Mouse (Mus musculus) midbrain, embryonic 15.5 days (tissue): ENCODE data around the gene Mex3a. TPM values are rescaled to one million over a fixed set of nuclear protein-coding genes. Genes with fewer than 3 reads are reported as not detected.

Experiments
- ATAC-seq: fragments of 200-750 bp; cut with Nextera tagmentation; replicated peaks from 2 replicates; pipeline ENCODE4 v1.8.0; 2017; ENCODE audit warnings: moderate TSS enrichment
- H3K27ac ChIP-seq: fragments of 300-500 bp; sonication (generic); 2 replicates; pipeline ENCODE4 v1.5.1; 2015; ENCODE audit warnings: mild to moderate bottlenecking, inconsistent platforms
- H3K27me3 ChIP-seq: fragments of 300-500 bp; sonication (generic); replicated peaks from 2 replicates; pipeline ENCODE4 v1.6.1; 2015; ENCODE audit warnings: inconsistent platforms
- H3K36me3 ChIP-seq: fragments of 300-500 bp; sonication (generic); replicated peaks from 2 replicates; pipeline ENCODE4 v1.6.1; 2015; ENCODE audit warnings: inconsistent platforms
- H3K4me1 ChIP-seq: fragments of 300-500 bp; sonication (generic); 2 replicates; pipeline ENCODE4 v1.6.1; 2015; ENCODE audit warnings: inconsistent platforms
- H3K4me2 ChIP-seq: fragments of 300-500 bp; sonication (generic); 2 replicates; pipeline ENCODE4 v1.6.1; 2015; ENCODE audit warnings: inconsistent platforms, mild to moderate bottlenecking, moderate library complexity
- H3K4me3 ChIP-seq: fragments of 300-500 bp; sonication (generic); 2 replicates; pipeline ENCODE4 v1.5.1; 2015; ENCODE audit warnings: mild to moderate bottlenecking, inconsistent platforms
- H3K9ac ChIP-seq: fragments of 300-500 bp; sonication (generic); 2 replicates; pipeline ENCODE4 v1.6.1; 2015; ENCODE audit warnings: mild to moderate bottlenecking, inconsistent platforms
- H3K9me3 ChIP-seq: fragments of 300-500 bp; sonication (generic); 2 replicates; pipeline ENCODE4 v1.6.1; 2016; ENCODE audit warnings: inconsistent platforms
- WGBS: fragments of 180-500 bp; shearing (Covaris S2); methylation state at CpG from one replicate; pipeline ENCODE4 v1.1.7; 2015; ENCODE audit warnings: mixed read lengths; 5-methylcytosine and 5-hydroxymethylcytosine counted together
- polyA plus RNA-seq: library from polyadenylated mRNA; unstranded; fragments of >200 nt; fragmentation: Nextera tagmentation; extraction: Ambion mirVana; gene quantifications from 2 replicates; pipeline ENCODE4 v1.2.1, GENCODE M21; 2015

Mex3a gene
- polyA plus RNA-seq, 1 experiment from 2014 or later = 37.0 TPM

DNA sequence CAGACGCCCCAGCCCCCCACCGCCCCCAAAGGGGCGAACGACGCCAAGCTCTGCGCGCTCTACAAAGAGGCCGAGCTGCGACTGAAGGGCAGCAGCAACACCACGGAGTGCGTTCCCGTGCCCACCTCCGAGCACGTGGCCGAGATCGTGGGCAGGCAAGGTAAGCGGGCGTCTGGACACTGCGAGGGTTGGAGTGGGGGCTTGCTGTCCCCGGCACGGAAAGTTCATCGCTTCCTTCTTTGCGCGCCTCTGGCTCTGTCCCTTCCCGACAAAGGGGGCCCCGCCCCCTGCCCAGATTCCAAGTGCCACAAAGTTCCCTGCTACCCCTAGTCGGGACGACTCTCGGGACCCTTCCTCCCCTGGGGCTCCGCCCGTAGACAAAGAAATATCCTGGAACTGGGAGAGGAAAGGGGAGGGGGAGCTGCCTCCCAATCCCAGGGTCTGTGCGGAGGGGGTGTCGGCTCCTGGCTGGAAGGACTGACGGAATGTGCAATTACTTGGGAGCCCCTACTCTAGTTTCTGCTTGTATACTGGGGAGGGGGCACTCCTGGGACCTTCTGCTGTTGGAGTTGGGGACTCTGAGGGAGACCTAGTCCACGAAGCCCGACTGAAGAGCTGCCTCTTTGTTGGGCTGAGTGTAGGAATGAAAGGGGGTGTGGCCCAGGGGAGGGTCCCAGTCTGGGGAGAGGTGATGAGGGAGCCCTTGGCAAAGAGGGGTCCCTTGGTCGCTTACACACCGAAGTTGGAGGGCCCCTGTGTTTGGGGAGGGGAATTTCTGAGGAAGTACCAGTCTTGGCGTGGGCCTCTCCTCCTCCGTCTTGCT is 705 bp downstream of the Mex3a start:
- Histone ChIP-seq H3K27ac (peak overlapping the region; percentile 99), H3K27me3 (no peaks in the 10 kb centered on the region), H3K4me2 (peak overlapping the region; percentile 83), H3K9ac (peak overlapping the region; percentile 99), H3K4me3 (peak overlapping the region; percentile 65), H3K36me3 (peaks cover 14% of the 10 kb centered on the region), H3K4me1 (peaks cover 66% of the 10 kb centered on the region), H3K9me3 (no peaks in the 10 kb centered on the region)
- WGBS = 1% methylated on average over 39 of the region's 40 CpGs
- ATAC-seq = peak; percentile 15

GRCm38 (mm10) chr3:88533706-88534105 is 1.5 kb downstream of the Mex3a start:
- Histone ChIP-seq H3K9me3 (no peaks in the 10 kb centered on the region), H3K4me2 (peak overlapping the region; percentile 83), H3K4me1 (peaks cover 67% of the 10 kb centered on the region), H3K9ac (peak overlapping the region; percentile 99), H3K36me3 (peaks cover 22% of the 10 kb centered on the region), H3K4me3 (peak overlapping the region; percentile 65), H3K27me3 (no peaks in the 10 kb centered on the region), H3K27ac (peak overlapping the region; percentile 99)
- 0% methylated on average over 4 of the region's 5 CpGs for WGBS
- ATAC-seq = 0 out of 2 replicates have a peak, but pooled peaks have one; percentile 1

DNA sequence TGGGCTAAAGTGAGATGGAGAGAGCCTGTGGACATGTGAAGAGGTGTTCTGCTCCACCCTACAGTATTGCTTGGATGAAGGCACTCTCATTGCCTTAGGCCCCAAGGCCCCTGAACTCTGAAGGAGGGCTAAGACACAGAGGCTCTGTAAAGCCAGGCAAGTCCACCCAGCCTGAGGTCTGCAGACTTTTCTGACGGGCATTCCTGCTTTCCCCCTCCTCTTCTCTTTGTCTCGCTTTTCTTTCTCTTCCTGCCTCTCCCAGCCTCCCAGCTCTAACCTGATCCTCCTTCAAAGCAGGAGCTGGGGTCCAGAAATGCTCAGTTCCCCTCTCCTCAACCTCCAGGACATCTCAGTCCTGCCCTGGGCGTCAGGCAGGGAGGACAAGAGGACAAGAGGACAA is 2.8 kb downstream of the Mex3a start:
- Histone ChIP-seq H3K4me1 (peaks cover 63% of the 10 kb centered on the region), H3K9me3 (no peaks in the 10 kb centered on the region), H3K27ac (peak overlapping the region; percentile 99), H3K4me3 (peak overlapping the region; percentile 65), H3K9ac (peak overlapping the region; percentile 99), H3K36me3 (peaks cover 23% of the 10 kb centered on the region), H3K27me3 (no peaks in the 10 kb centered on the region), H3K4me2 (peak overlapping the region; percentile 83)
- WGBS = 11% methylated on average over 3 of the region's 3 CpGs
- no peak for ATAC-seq

DNA sequence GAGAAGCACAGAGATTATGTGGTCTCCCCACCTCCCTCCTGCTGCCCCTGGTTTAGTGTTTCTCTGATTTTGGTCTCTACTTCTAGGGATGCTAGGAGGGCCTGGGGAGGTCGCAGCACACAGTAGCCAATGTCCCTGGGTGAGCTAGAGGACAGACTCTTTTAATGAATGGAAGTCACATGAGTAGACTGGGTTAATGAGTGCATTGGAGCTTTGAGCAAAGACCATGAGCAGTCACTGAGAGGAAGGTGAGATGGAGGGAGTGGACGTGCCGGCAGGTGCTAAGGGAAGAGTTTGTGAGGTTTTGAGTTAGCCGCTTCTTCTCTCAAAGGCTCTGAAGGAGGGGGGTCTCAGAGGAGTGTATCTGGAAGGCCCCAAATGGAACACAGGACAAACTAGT is 3.3 kb downstream of the Mex3a start:
- no peak for ATAC-seq
- peaks cover 63% of the 10 kb centered on the region for H3K4me1 ChIP-seq
- H3K27me3 ChIP-seq = no peaks in the 10 kb centered on the region
- peak overlapping the region; percentile 99 for H3K9ac ChIP-seq
- H3K27ac ChIP-seq = peak overlapping the region; percentile 99
- WGBS = 20% methylated on average over 4 of the region's 4 CpGs
- peak overlapping the region; percentile 65 for H3K4me3 ChIP-seq
- H3K4me2 ChIP-seq = peak overlapping the region; percentile 83
- no peaks in the 10 kb centered on the region for H3K9me3 ChIP-seq
- H3K36me3 ChIP-seq = peaks cover 29% of the 10 kb centered on the region

- Histone ChIP-seq H3K4me1 (peaks cover 69% of the 10 kb centered on the region), H3K9ac (peak overlapping the region; percentile 99), H3K27ac (peak overlapping the region; percentile 42), H3K9me3 (no peaks in the 10 kb centered on the region), H3K36me3 (peaks cover 30% of the 10 kb centered on the region), H3K27me3 (no peaks in the 10 kb centered on the region), H3K4me2 (peak overlapping the region; percentile 83), H3K4me3 (peak overlapping the region; percentile 65)
- 3% methylated on average over 64 of the region's 64 CpGs for WGBS
- ATAC-seq = no peak
Measured at GRCm38 (mm10) chr3:88536103-88536930, 4.1 kb downstream of the Mex3a start.

DNA sequence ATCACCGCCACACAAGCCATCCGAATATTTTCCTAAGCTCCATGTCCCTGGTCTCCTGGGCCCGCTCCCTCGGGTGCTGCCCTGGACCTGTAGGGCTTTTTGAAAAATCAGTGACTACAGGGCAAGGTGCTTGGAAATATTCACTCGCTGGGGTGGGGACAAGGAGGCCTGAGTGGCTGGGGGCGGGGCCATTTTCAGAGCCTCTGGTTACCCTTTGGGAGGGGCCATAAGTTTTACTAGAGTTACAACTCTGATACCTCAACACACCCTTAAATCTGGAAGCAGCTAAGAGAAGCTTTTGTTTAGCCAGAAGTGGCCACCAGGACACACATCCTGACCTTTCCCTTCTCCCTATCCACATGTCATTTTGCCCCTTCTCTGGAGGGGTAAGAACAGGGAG is 5.0 kb downstream of the Mex3a start:
- Histone ChIP-seq H3K9me3 (no peaks in the 10 kb centered on the region), H3K4me1 (peaks cover 77% of the 10 kb centered on the region), H3K36me3 (peaks cover 30% of the 10 kb centered on the region), H3K27me3 (no peaks in the 10 kb centered on the region), H3K4me3 (peak overlapping the region; percentile 65), H3K9ac (peak overlapping the region; percentile 99), H3K4me2 (peak overlapping the region; percentile 83), H3K27ac (peak overlapping the region; percentile 42)
- ATAC-seq = no peak
- whole genome bisulfite sequencing = 42% methylated on average over 6 of the region's 6 CpGs

GRCm38 (mm10) chr3:88538271-88539145 is 6.3 kb downstream of the Mex3a start:
- peak overlapping the region; percentile 14 for H3K9ac ChIP-seq
- H3K4me1 ChIP-seq = peaks cover 82% of the 10 kb centered on the region
- H3K4me3 ChIP-seq = no peak overlapping the region
- H3K27me3 ChIP-seq = no peaks in the 10 kb centered on the region
- no peak for ATAC-seq
- 12% methylated on average over 9 of the region's 9 CpGs for WGBS
- H3K9me3 ChIP-seq = no peaks in the 10 kb centered on the region
- peak overlapping the region; percentile 27 for H3K4me2 ChIP-seq
- peak overlapping the region; percentile 61 for H3K27ac ChIP-seq
- peaks cover 30% of the 10 kb centered on the region for H3K36me3 ChIP-seq

- H3K27me3 ChIP-seq = no peaks in the 10 kb centered on the region
- 0 out of 2 replicates have a peak overlapping the region, but pooled peaks have one; percentile 49 for H3K27ac ChIP-seq
- no peak overlapping the region for H3K4me3 ChIP-seq
- no peak overlapping the region for H3K4me2 ChIP-seq
- ATAC-seq = no peak
- peaks cover 78% of the 10 kb centered on the region for H3K4me1 ChIP-seq
- H3K9ac ChIP-seq = no peak overlapping the region
- under 1% methylated on average over 3 of the region's 3 CpGs for WGBS
- H3K9me3 ChIP-seq = no peaks in the 10 kb centered on the region
- H3K36me3 ChIP-seq = peaks cover 30% of the 10 kb centered on the region
Measured at GRCm38 (mm10) chr3:88539397-88539796, 7.2 kb downstream of the Mex3a start.

- WGBS = 45% methylated on average over 5 of the region's 5 CpGs
- ATAC-seq = no peak
- 0 out of 2 replicates have a peak overlapping the region, but pooled peaks have one; percentile 10 for H3K9ac ChIP-seq
Measured at GRCm38 (mm10) chr3:88540085-88540484, 7.9 kb downstream of the Mex3a start.

GRCm38 (mm10) chr3:88541622-88542401 is 9.6 kb downstream of the Mex3a start:
- Histone ChIP-seq H3K4me2 (no peak overlapping the region), H3K36me3 (peaks cover 27% of the 10 kb centered on the region), H3K9ac (no peak overlapping the region), H3K27me3 (no peaks in the 10 kb centered on the region), H3K9me3 (no peaks in the 10 kb centered on the region), H3K4me3 (no peak overlapping the region), H3K27ac (peak overlapping the region; percentile 6; the same call in 1 of the 2 replicates), H3K4me1 (peaks cover 54% of the 10 kb centered on the region)
- peak; percentile 21; the same call in 1 of the 2 replicates for ATAC-seq
- 60% methylated on average over 6 of the region's 7 CpGs for WGBS

More at GRCm38 (mm10) chr3:88540085-88540484, 7.9 kb downstream of the Mex3a start:
- H3K27ac ChIP-seq = peak overlapping the region; percentile 52; the same call in 1 of the 2 replicates
- H3K27me3 ChIP-seq = no peaks in the 10 kb centered on the region
- H3K4me3 ChIP-seq = no peak overlapping the region
- no peak overlapping the region for H3K4me2 ChIP-seq
- peaks cover 71% of the 10 kb centered on the region for H3K4me1 ChIP-seq
- H3K36me3 ChIP-seq = peaks cover 30% of the 10 kb centered on the region
- H3K9me3 ChIP-seq = no peaks in the 10 kb centered on the region

GRCm38 (mm10) chr3:88542486-88542885 is 10.3 kb downstream of the Mex3a start:
- Histone ChIP-seq H3K9me3 (no peaks in the 10 kb centered on the region), H3K36me3 (peaks cover 20% of the 10 kb centered on the region), H3K4me3 (no peak overlapping the region), H3K4me1 (peaks cover 47% of the 10 kb centered on the region), H3K4me2 (no peak overlapping the region), H3K27me3 (no peaks in the 10 kb centered on the region), H3K27ac (no peak overlapping the region), H3K9ac (no peak overlapping the region)
- 83% methylated on average over 4 of the region's 4 CpGs for WGBS
- ATAC-seq = no peak
